Mouse (Mus musculus) megakaryocyte, embryonic 14.5 days (primary cell): ENCODE measurements around the gene Fam213b.

Experiments
- FLI1 ChIP-seq: IDR thresholded peaks from 2 replicates; pipeline ENCODE4 v1.6.1; 2012; ENCODE audit warnings: low read length, inconsistent platforms, mixed read lengths
- GATA1 ChIP-seq: IDR thresholded peaks from 3 replicates; pipeline ENCODE4 v1.6.1; 2012; ENCODE audit warnings: mixed read lengths, low read length, inconsistent platforms, borderline replicate concordance

DNA sequence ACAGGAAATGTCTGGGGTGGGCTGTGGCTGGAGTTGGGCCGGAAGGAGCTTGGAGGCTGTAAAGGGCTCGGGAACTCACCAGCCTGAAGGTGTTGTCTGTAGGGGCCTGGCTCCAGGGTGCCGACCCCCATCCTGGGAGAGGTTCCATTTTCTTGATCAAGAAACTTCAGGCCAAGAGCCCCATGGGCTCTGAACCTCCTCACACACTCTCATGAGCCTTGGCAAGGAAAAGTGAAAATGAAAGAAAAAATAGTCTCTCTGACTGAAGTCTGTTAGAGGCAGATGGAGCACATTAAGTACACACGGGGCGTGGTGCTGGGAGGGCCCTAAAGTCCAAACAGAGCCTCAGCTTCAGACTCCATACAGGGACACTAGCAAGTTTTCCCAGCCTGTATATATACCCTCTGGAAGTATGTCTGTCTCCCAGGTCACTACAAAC lies 29.0 kb upstream of the Fam213b start:
- TF ChIP-seq GATA1 (no peak), FLI1 (no peak)
